Mouse (Mus musculus) cerebellum, adult 9-10 months (tissue): Measurements from ENCODE around the gene Nbea.

Source experiments
- DNase-seq: peaks from one replicate; pipeline ENCODE4 v3.0.0; 2022

Gene Nbea

DNA sequence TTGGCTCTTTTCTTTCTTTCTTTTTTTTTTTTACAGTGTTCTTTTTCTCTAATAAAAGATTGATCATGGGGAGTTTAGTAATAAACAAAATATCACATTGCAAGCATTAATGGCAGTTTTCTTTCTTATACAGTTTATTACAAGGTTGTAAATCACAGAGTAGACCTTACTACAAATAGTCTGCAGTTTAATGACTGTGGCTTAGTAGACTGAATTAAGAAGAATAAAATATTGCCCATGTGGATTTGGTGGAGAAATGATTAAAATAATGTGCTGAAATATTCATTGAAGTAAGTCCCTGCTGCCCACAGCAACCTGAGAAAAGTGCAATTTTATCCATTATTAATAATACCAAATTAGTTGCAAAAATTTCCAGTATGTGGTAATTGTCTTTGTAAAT lies 363.9 kb downstream of the Nbea start:
- DNase-seq, result no peak

DNA sequence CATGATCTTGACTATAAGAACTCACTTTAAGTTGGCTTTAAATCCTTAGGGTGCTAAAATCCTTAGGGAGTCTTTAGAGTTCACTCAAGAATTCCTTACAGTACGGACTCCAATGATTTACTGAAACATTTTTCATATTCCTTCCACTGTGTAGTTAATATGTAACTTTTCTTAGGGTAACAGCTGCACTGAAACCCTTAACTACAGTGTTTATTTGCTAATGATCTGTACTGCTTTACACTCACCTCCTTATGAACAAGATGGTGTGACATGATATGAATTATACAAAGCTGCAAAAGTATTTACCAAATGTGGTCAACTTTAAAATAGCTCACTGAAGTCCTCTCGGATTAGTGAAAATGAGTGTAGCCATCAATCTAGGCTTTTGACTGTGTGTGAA lies 365.4 kb downstream of the Nbea start:
- DNase-seq, result no peak

DNA sequence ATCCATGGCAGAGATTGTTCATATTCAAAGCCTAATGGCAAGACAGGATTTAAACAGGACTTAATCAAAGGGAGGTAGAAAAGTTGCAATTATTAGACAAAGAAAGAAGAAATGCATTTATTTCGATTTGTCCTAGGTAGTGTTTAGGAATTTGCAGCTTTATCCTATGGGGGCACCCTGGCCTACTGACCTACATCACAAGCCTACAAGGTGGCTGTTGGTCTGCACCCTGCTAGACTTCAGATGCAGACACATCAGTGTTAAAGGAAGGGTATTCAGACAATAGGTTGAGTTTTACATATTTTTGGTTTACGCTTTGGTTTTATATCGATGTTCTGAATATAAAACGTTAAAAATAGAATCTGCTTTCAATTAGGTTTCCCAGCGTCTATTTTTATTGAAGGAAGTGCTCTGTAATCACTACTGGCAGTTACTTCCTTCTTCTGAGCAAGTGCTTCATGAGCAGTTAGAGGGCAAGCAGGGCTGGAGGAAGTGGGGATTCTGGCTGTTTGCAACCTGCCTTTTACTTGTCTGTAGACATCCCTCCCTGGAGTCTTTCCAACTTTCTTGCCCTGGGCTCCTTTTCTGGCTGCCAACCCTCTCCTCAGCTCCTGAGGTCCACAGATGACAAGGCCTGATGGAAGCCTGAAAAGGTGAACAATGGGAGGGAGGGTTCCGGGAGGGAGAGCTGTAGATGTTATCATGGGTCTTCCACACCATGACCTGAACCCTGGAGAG lies 366.7 kb downstream of the Nbea start:
- DNase-seq, result peak; percentile 38

DNA sequence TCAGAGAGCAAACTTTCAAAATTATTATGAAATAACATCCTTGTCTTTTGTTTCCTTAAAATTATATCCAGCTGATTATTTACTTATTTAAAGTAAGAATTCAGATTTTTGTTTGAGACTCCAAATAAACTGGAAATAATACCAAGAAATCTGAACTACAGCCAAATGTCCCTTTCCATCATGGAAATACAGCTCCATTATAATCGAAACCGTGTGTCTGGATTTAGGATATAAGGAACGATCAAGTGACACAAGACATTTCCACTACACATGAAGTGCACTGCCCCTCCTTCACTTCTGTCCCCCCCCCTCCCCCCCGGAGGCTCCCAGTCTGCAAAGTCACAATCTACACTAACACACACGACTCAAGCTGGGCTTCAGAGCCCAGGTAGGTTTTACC lies 367.4 kb downstream of the Nbea start:
- DNase-seq, result no peak

DNA sequence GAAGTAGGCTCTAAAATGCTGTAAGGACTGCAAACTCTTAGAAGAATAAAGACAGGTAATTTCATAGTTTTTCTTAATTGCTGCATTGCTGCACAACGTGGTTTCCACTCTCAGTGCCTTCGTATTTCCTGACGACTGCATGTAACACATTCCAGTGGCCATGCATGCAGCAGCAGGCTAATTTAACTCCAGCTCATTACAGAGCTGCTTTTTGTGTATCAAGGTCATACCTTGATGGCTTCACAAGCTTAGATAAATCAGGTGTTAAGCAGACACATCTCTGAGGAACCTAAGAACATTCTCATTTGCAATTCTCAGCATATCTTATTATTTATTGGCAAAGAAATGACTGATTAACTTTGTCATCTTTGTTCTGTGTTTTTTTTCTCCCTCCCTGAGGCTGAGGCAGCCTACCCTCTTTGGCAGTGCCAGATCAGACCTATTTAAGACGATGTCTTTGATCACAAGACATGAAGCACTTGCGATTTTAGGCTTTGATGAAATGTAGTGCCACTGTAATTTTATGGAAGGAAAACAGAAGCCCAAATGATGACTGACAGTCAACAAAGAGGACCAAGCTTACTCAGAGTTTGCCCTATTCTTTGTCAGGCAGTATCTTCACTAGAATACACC lies 368.4 kb downstream of the Nbea start:
- DNase-seq, result no peak

DNA sequence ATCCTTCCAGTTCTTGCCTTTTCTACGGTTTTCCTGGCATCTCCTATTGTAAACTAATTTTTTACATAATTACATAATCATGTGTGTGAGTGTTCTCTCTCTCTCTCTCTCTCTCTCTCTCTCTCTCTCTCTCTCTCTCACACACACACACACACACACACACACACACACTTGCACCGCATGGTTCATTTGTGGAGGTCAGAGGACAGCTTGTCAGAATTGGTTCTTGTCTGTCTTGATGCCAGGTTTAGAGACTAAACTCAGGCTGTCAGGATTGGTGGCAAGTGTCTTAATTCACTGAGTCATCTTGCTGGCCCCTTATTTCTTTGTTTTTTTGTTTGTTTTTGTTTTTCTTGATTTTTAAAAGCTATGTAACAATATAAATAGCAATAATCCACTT lies 388.7 kb downstream of the Nbea start:
- DNase-seq, result no peak

DNA sequence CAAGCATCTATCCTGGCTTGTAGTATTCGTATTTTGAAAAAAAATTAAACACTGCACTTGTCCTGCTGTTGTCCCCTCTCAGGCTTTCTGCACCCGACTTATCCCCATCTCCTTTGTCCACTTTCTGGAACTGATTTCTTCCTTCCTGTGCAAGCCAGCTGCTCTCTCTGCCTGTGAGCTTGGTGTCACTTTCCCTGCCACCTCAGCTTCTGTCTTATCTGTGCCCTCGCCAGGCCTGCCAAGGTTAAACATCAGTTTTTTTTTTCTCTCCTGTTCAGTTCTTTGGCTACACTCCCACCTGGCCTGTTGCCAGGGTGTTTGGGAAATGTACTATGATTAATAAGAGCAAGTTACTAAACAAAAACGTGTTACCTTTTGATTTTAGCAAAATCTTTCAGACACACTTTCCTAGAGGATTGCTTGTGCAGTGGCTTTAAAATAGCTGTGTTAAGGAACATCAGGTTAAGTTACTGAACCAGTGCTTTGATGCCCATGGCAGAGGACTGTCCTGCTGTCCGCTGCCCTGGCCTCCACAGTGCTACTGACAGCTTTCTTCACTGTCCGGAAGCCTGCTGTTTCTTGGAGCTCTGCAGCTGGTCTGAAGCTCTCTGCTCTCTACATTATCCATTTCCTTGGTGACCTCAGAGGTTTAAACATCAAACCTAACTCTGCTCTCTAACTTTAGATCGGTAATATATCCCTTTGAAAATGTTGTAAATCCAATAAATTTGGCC lies 389.5 kb downstream of the Nbea start:
- peak; percentile 81 for DNase-seq

DNA sequence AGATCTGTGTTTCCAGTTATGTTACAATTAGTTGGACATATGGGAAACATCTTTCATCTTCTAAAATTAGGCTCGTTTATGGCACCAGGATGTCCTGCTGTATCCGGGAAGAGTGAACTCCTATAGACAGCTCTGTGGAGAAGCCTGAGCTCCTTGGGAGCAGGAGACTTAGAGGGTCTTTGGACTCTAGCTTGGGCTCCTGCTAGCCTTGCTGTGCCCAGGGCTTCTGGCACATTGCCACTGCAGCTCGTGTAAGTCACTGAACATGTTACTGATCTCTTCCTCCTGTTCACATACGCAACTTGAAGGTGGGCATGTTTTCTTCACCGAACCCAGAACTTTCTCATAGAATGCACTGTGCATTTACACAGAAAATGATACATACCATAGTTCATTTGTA lies 391.2 kb downstream of the Nbea start:
- DNase-seq, result no peak

DNA sequence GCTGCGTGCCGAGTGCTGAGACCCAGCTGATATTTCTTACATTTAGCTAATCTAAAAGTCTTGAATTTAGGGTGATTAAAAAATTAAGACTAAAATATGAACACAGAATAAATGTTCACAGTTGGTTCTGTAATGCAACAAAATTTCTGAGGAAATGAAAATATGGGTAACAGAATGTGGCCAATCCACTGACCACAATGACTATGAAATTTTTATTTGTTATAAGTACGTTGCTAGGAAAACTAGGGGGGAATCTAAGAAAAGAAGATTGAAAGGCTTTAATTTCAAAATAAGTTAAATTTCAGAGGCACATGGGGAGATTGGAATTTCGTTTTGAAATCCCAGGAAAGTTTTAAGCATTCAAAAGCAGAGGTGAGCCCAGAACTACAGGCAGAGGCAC lies 392.9 kb downstream of the Nbea start:
- DNase-seq, result no peak

DNA sequence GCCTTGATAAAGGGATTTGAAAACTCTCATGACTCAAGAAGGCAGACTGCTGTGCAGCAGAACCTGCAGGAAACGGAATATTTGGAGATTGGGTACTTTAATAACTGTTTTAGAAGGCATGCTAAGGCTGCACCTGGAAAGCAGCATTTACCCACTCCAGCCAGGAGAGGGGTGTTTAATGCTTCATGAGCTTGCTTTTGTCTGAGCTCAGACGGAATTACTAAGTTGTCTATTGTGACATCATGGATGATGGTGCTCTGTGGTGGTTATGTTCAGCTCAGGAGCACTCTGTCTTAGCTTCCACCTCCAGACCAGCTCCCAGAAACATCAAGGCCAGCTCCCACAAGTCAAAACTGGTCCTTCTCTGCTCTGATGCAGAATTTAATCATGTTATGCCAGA lies 393.6 kb downstream of the Nbea start:
- DNase-seq, result no peak

DNA sequence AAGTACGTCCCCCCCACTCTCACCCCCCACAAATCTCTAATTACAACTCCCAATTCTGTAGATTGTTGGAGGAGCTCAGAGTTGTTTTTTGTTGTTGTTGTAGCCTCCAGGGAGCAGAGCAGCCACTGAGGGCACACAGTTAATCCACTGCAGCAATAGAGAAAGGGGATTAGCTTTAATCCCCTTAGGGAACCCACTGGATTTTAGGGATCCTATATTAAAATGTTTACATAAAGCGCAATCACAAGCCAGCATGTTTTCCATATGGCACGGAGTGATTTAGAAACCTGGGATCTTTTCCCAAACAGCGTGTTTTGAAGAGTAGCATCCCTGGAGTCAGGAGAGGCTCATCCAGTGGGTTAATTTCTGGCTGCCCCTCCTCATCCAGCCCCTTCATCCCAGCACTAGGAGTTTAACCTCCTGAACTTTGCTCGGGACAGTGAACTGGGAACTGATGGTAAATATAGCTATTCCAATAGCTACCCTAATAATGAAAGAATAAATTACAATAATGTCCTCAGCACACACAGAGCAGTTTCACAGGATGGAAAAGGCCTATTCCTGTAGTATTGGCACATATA lies 394.8 kb downstream of the Nbea start:
- peak; percentile 61 for DNase-seq

DNA sequence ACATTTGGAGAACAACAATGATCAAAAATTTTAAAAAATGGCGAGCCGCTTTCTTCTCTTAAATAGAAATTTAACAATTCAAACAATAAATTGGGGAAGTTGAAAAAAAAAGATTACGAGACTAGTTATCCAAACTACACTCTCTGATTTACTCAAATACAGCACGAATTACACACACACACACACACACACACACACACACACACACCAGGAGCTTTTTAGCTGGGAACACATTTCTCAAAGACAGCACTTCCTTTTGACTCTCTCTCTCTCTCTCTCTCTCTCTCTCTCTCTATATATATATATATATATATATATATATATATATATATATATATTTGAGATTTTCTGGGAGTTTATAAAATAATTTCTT lies 395.3 kb downstream of the Nbea start:
- no peak for DNase-seq

DNA sequence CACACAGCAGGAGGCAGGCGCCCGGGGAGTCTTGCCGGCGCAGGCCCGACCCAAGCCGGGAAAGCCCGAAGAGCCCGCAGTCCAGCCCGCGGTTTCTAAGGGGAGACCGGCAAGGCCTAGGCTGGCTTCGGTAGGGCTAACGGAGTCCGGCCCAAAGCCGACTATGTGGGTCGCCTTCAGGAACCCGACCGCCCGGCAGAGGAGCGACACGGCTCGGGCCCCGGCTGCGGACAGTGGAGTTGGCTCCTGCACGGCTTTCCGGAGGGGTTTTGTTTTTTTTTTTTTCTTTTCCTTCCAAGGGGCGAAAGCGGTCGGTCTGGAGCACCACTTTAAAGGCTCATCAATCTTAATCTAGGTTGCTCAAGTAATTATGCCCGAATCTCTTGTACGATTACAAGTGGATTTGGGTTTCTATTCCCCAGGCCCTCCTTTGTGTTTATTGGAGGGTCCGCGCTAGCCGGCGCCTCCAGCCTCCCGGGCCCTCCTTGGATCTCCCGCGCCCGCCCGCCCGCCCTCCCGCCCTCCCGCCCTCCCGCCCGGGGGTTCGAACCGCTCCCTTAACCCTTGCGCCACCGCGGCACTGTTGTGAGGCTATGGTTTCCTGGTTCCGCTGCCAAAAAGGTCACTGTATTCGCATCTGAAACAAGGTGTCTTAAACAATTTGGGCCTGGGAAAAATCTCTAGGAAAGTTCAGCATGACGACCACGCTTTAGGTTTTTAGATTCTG lies 395.9 kb downstream of the Nbea start:
- DNase-seq, result peak; percentile 69

DNA sequence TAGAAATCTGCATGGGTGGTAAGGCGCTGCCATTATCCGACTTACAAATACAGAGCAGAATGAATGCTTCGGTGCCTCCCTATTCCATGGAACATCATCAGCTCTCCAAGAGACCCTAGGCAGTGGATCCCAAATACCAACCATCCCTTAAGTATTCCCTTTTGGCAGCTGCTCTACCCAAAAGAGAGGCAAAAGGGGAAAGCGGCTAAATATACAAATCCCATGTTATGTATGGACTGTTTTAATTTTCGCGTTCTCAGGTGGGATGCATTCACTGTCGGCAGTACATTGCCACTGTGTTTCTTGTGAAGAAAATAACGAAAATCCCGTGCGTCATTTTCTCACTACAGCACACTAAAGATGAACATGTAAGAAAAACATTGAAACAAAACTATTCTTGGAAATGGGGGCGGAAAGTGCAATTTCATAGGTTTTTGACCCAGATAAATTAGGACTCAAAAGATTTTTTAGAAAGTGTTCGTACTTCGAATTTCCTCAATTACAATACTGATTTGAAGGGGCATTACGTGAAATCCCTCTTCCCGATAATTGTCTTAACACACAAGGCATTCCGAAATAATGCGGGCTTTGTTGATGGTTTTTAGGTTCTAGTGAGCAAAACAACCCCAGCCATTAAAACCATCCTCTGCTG lies 396.5 kb downstream of the Nbea start:
- peak; percentile 62 for DNase-seq

DNA sequence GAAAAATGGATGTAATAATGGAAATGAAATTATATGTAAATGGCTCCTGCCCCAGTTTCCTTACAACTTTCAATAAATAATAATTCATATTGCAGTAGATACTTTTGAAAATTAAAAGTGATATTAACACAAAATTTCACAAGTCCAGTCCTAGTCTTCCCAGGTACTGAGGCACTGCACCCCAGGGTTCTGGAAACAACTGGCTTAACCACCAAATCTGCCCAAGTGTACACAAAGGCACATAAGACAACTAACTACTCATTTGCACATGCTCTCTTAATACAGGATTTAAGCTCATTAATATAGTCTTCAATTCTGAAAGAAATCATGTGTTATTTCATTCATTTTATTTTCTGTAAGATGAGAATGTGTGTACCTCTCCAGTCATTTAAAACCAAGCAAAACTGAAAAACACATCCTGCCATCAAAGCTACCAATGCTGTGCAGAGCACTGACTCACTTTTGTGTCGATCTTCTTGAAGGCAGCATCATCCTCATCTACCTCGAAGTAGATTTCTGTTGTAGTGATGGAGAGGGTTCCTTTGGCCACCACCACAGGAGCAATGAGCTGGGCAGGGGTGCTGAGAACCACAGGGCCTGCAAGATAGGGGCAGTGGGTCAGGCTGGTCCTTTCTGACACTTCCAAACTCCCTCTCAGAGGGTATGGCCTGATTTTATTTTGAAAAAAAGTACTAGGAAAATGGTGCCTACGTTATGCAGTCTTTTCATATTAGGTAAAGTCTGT lies 397.3 kb downstream of the Nbea start:
- peak; percentile 58 for DNase-seq

DNA sequence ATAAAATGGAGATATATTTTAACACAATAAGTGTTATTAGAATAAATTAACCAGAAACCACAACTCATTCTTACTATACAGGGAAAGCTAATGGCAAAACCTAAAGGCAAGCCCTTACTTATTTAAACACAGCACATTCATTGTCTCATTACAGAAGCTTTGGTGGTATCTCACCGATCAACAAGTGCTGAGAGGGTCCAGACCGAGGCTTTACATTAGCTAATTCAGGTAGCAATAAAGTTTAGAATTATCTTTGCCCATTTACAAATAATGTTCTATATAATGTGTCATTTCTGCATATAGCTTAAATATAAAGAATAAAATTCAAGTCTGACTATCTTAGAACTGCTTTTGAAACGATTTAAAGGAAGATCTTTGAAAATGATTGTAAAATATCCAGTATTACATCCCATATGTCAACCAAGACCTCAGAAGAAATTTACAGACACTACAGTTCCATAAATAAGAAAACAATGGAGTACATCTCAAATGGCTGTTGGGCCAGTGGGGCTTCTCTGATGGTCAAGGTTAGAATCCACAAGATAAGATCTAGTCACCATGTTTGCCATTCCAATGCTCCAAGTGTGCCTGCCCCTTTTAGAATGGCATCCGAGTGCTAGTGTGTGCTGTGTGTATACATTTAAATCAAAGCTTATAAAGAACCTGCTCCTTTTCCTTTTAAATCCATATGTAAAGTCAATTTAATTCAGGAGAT lies 398.1 kb downstream of the Nbea start:
- no peak for DNase-seq

DNA sequence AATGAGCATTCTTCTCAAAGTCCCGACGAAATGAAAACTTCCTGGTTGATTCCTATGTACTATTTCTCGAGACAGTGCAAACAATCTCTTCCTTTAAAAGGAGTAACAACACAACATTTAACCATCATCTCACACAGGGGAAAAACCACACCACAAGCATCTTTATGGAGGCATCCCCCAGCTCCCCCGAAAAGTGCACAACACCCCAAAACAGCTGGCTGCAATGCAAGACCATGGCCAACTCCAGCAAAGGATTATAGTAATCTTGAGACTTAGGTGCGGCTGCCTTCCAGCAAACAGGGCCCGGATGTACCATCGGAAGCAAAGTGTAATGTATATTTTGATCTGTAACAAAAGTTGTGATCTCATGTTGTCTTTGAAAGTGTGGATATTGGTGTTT lies 399.4 kb downstream of the Nbea start:
- no peak for DNase-seq

DNA sequence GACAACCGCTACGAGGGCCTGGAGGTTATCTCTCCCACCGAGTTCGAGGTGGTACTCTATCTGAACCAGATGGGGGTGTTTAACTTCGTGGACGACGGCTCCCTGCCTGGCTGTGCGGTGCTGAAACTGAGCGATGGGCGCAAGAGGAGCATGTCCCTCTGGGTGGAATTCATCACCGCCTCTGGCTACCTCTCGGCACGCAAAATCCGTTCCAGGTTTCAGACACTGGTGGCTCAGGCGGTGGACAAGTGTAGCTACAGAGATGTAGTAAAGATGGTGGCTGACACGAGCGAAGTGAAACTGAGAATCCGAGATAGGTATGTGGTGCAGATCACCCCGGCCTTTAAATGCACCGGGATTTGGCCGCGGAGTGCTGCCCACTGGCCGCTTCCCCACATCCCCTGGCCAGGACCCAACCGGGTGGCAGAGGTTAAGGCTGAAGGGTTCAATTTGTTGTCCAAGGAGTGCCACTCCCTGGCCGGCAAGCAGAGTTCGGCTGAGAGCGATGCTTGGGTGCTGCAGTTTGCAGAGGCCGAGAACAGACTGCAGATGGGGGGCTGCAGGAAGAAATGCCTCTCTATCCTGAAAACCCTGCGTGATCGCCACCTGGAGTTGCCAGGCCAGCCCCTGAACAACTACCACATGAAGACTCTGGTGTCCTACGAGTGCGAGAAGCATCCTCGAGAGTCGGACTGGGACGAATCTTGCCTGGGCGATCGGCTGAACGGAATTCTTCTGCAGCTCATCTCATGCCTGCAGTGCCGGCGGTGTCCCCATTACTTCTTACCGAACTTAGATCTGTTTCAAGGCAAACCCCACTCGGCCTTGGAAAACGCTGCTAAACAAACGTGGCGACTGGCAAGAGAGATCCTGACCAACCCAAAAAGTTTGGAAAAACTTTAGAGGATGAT lies 400.1 kb downstream of the Nbea start:
- DNase-seq, result peak; percentile 68

DNA sequence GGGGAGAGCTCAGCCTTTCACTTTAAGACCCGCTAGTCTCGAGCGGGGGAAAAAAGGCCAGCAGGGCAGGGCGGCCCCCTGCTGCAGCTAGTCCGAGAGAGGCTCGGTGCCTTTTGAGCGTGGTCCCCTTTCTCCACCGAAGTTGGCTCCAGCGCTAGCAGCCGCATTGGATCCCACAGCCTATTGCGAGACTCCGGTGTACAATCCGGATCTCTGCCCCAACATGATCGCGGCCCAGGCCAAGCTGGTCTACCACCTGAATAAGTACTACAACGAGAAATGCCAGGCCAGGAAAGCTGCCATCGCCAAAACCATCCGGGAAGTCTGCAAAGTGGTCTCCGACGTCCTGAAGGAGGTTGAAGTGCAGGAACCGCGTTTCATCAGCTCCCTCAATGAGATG lies 400.7 kb downstream of the Nbea start:
- peak; percentile 76 for DNase-seq

DNA sequence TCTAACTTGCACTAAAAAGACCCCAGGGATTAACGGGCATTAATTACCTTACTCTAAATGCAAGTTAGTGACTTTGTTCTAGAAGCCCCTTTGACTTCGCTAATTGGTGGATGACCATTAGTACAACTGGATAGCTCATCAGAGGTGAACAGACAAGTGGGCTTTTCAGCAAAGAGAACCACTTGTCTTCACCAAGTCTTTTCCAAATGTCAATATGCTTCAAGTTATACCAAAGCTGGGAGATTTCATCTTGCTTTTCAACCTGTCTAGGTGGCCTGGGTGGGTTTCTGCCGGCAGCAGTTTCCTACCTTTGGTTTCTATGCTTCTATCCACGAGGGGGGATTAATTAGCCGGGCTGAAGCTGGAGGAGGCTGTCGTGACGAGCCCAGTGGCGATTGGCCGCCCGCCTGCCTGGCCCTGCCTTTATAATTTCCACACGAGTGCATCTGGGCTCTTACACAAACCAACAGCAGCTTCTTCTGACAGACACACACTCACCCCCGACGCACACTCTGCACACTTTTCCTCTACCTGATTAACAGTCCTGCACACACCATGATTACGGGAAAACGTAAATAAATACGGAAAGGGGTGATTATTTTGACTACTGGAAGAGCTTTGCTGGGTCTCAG lies 401.3 kb downstream of the Nbea start, which contains the start of gene Mab21l1:
Gene Mab21l1 (plus strand): TSS at position 455 of the 632 bp plus-strand sequence.
- peak; percentile 98 for DNase-seq
